In the genomic region with DNA sequence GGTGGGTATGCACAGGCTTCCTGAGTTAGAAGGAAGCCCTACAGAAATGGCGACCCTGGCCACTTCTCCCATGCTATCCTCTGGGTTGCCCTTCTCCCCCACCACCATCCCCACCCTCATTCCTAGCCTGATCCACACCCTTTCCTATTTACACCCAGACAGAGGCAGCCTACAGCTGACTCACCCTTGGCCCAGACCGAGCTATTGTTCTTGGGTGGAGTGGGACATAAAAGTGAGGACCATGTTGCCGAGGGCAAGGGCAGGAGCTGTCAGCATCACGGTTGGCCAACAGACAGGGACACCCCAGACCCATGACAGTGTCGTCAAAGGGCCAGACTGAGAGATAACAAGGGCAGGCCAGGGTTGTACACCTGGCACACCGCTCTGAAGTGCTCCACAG, we compare ENCODE assay signal across 9 mouse cellular contexts. TPM values are rescaled to one million over a fixed set of nuclear protein-coding genes. Genes with fewer than 3 reads are reported as not detected.
DNase-seq lines count a peak whose midpoint lies in the region; ATAC-seq lines count a peak whose summit lies in the region.
"Had no signal": no experiment of that assay in that cellular context is flagged by ENCODE, and none has a peak within 500 bp of the region (broad histone marks: within the 10 kb centered on the region; RNA-seq: fewer than 3 reads in every experiment).

No protein-coding gene starts in this region.

- H3K4me1 ChIP-seq in forebrain, embryonic 11.5 days (replicated peaks; ENCODE audit: control insufficient read depth, insufficient read depth, low read length): peaks cover 36% of the 10 kb centered on the region
- peaks cover 42% of the 10 kb centered on the region for H3K4me1 ChIP-seq in hindbrain, embryonic 14.5 days (replicated peaks; ENCODE audit: control insufficient read depth, insufficient read depth, low read length)
- peaks cover 67% of the 10 kb centered on the region for H3K4me1 ChIP-seq in midbrain, embryonic 10.5 days
- H3K4me1 ChIP-seq in liver, embryonic 12.5 days: 0 out of 2 replicates have a peak, but pooled peaks cover 7% of the 10 kb centered on the region
- peaks cover 7% of the 10 kb centered on the region for H3K4me1 ChIP-seq in limb, embryonic 10.5 days

- WGBS in forebrain, embryonic 11.5 days: 65% methylated on average over 6 of the region's 6 CpGs
- 25% methylated on average over 6 of the region's 6 CpGs for WGBS in hindbrain, embryonic 14.5 days
- 71% methylated on average over 6 of the region's 6 CpGs for whole genome bisulfite sequencing in midbrain, embryonic 10.5 days
- 40% methylated on average over 6 of the region's 6 CpGs for WGBS in liver, embryonic 12.5 days (ENCODE audit: insufficient replicate concordance)
- 80% methylated on average over 6 of the region's 6 CpGs for WGBS in limb, embryonic 10.5 days

- H3K27me3 ChIP-seq in forebrain, embryonic 11.5 days (ENCODE audit: control insufficient read depth, insufficient read depth, low read length): no peaks in the 10 kb centered on the region
- H3K27me3 ChIP-seq in hindbrain, embryonic 14.5 days (ENCODE audit: control insufficient read depth, insufficient read depth, low read length): no peaks in the 10 kb centered on the region
- H3K27me3 ChIP-seq in midbrain, embryonic 10.5 days (ENCODE audit: low read depth, poor library complexity, severe bottlenecking): no peaks in the 10 kb centered on the region
- H3K27me3 ChIP-seq in liver, embryonic 12.5 days (replicated peaks): peaks cover 17% of the 10 kb centered on the region
- peaks cover 33% of the 10 kb centered on the region for H3K27me3 ChIP-seq in limb, embryonic 10.5 days (ENCODE audit: low read depth, poor library complexity, severe bottlenecking)

- no peaks in the 10 kb centered on the region for H3K9me3 ChIP-seq in forebrain, embryonic 11.5 days (ENCODE audit: control insufficient read depth, low read length)
- no peaks in the 10 kb centered on the region for H3K9me3 ChIP-seq in hindbrain, embryonic 14.5 days (ENCODE audit: control insufficient read depth, low read length)
- H3K9me3 ChIP-seq in midbrain, embryonic 10.5 days (replicated peaks): no peaks in the 10 kb centered on the region; the same call in 1 of the 2 replicates
- no peaks in the 10 kb centered on the region for H3K9me3 ChIP-seq in liver, embryonic 12.5 days (replicated peaks)
- no peaks in the 10 kb centered on the region for H3K9me3 ChIP-seq in limb, embryonic 10.5 days (replicated peaks)

- ATAC-seq in forebrain, embryonic 11.5 days (replicated peaks; ENCODE audit: low FRiP score): no peak
- ATAC-seq in hindbrain, embryonic 14.5 days (ENCODE audit: low FRiP score): no peak
- no peak for ATAC-seq in megakaryocyte progenitor cell, adult 5-6 weeks (replicated peaks; ENCODE audit: poor library complexity)
- no peak for ATAC-seq in liver, embryonic 12.5 days
- ATAC-seq in granulocyte monocyte progenitor cell, adult 5-6 weeks (replicated peaks; ENCODE audit: poor library complexity, severe bottlenecking): no peak

- H3K4me3 ChIP-seq in forebrain, embryonic 11.5 days (ENCODE audit: low read depth, low read length): no peak overlapping the region
- H3K4me3 ChIP-seq in hindbrain, embryonic 14.5 days (replicated peaks; ENCODE audit: low read length): no peak overlapping the region
- H3K4me3 ChIP-seq in midbrain, embryonic 10.5 days: no peak overlapping the region
- no peak overlapping the region for H3K4me3 ChIP-seq in liver, embryonic 12.5 days
- H3K4me3 ChIP-seq in limb, embryonic 10.5 days: no peak overlapping the region

- no peak overlapping the region for H3K4me2 ChIP-seq in forebrain, embryonic 11.5 days (ENCODE audit: low read depth, low read length, severe bottlenecking)
- H3K4me2 ChIP-seq in hindbrain, embryonic 14.5 days (replicated peaks): no peak overlapping the region
- no peak overlapping the region for H3K4me2 ChIP-seq in liver, embryonic 12.5 days

- H3K9ac ChIP-seq in forebrain, embryonic 11.5 days (ENCODE audit: low read length): no peak overlapping the region; the same call in 1 of the 2 replicates
- H3K9ac ChIP-seq in hindbrain, embryonic 14.5 days: no peak overlapping the region
- H3K9ac ChIP-seq in liver, embryonic 12.5 days: no peak overlapping the region

- H3K36me3 ChIP-seq in forebrain, embryonic 11.5 days (ENCODE audit: control insufficient read depth, insufficient read depth, low read length): peaks cover 4% of the 10 kb centered on the region; the same call in 1 of the 2 replicates
- peaks cover 60% of the 10 kb centered on the region for H3K36me3 ChIP-seq in hindbrain, embryonic 14.5 days (replicated peaks; ENCODE audit: control insufficient read depth, insufficient read depth)
- H3K36me3 ChIP-seq in midbrain, embryonic 10.5 days: peaks cover 58% of the 10 kb centered on the region
- H3K36me3 ChIP-seq in liver, embryonic 12.5 days: no peaks in the 10 kb centered on the region
- no peaks in the 10 kb centered on the region for H3K36me3 ChIP-seq in limb, embryonic 10.5 days

- DNase-seq in MN1 (ENCODE audit: low spot score): peak; percentile 40
- no peak for DNase-seq in forebrain, embryonic 11.5 days (ENCODE audit: low spot score)
- DNase-seq in hindbrain, embryonic 14.5 days (ENCODE audit: low spot score): no peak
- no peak for DNase-seq in midbrain, embryonic 10.5 days (ENCODE audit: low spot score)
- DNase-seq in limb, embryonic 10.5 days (ENCODE audit: low spot score): no peak

- peak overlapping the region; percentile 95 for H3K27ac ChIP-seq in forebrain, embryonic 11.5 days (ENCODE audit: low read depth, low read length)
- H3K27ac ChIP-seq in hindbrain, embryonic 14.5 days: peak overlapping the region; percentile 91
- peak overlapping the region; percentile 90 for H3K27ac ChIP-seq in midbrain, embryonic 10.5 days (replicated peaks)
- no peak overlapping the region for H3K27ac ChIP-seq in liver, embryonic 12.5 days
- no peak overlapping the region for H3K27ac ChIP-seq in limb, embryonic 10.5 days

RNA-seq across cellular contexts. Expression of gene Nova2, which starts 22.5 kb away (rescaled TPM):
- 6.9 and 8.3 TPM in 2 replicates for polyA plus RNA-seq in forebrain, embryonic 11.5 days (2014; fragmentation: Nextera tagmentation; extraction: Ambion mirVana)
- 15.4 and 16.3 TPM in 2 replicates for polyA plus RNA-seq in hindbrain, embryonic 14.5 days (2014; fragmentation: Nextera tagmentation; extraction: Ambion mirVana)
- 3.9 and 6.2 TPM in 2 replicates for polyA plus RNA-seq in midbrain, embryonic 10.5 days (2016; fragmentation: Nextera tagmentation; extraction: Ambion mirVana)
- not detected in 2 replicates for total RNA-seq in megakaryocyte progenitor cell, adult 5-6 weeks (2015)
- not detected in 2 replicates for total RNA-seq in megakaryocyte progenitor cell, adult 5-6 weeks (2017)
- polyA plus RNA-seq in liver, embryonic 12.5 days (2016; fragmentation: Nextera tagmentation; extraction: Ambion mirVana): 0.13 and 0.16 TPM in 2 replicates
- polyA plus RNA-seq in limb, embryonic 10.5 days (2016; fragmentation: Nextera tagmentation; extraction: Ambion mirVana): 0.23 and 0.28 TPM in 2 replicates
- total RNA-seq in granulocyte monocyte progenitor cell, adult 5-6 weeks (2014; fragmentation: Nextera tagmentation): not detected in 2 replicates
- not detected in 2 replicates for total RNA-seq in granulocyte monocyte progenitor cell, adult 5-6 weeks (2017)

RNA-seq across cellular contexts. Expression of gene Ccdc61, which starts 37.9 kb away (rescaled TPM):
- 32.2 and 32.6 TPM in 2 replicates for polyA plus RNA-seq in forebrain, embryonic 11.5 days (2014; fragmentation: Nextera tagmentation; extraction: Ambion mirVana)
- polyA plus RNA-seq in hindbrain, embryonic 14.5 days (2014; fragmentation: Nextera tagmentation; extraction: Ambion mirVana): 23.9 and 24.0 TPM in 2 replicates
- 38.5 and 38.7 TPM in 2 replicates for polyA plus RNA-seq in midbrain, embryonic 10.5 days (2016; fragmentation: Nextera tagmentation; extraction: Ambion mirVana)
- total RNA-seq in megakaryocyte progenitor cell, adult 5-6 weeks (2015): 11.9 and 14.1 TPM in 2 replicates
- 11.3 and 17.0 TPM in 2 replicates for total RNA-seq in megakaryocyte progenitor cell, adult 5-6 weeks (2017)
- 16.8 and 18.3 TPM in 2 replicates for polyA plus RNA-seq in liver, embryonic 12.5 days (2016; fragmentation: Nextera tagmentation; extraction: Ambion mirVana)
- 34.1 and 37.6 TPM in 2 replicates for polyA plus RNA-seq in limb, embryonic 10.5 days (2016; fragmentation: Nextera tagmentation; extraction: Ambion mirVana)
- total RNA-seq in granulocyte monocyte progenitor cell, adult 5-6 weeks (2014; fragmentation: Nextera tagmentation): 34.6 and 45.4 TPM in 2 replicates
- total RNA-seq in granulocyte monocyte progenitor cell, adult 5-6 weeks (2017): 11.4 and 12.1 TPM in 2 replicates

RNA-seq across cellular contexts. Expression of gene Nanos2, which starts 39.0 kb away (rescaled TPM):
- not detected in 2 replicates for polyA plus RNA-seq in forebrain, embryonic 11.5 days (2014; fragmentation: Nextera tagmentation; extraction: Ambion mirVana)
- polyA plus RNA-seq in hindbrain, embryonic 14.5 days (2014; fragmentation: Nextera tagmentation; extraction: Ambion mirVana): 0.52 and 0.69 TPM in 2 replicates
- 0.07 and 0.16 TPM in 2 replicates for polyA plus RNA-seq in midbrain, embryonic 10.5 days (2016; fragmentation: Nextera tagmentation; extraction: Ambion mirVana)
- total RNA-seq in megakaryocyte progenitor cell, adult 5-6 weeks (2015): not detected in 2 replicates
- not detected in 2 replicates for total RNA-seq in megakaryocyte progenitor cell, adult 5-6 weeks (2017)
- polyA plus RNA-seq in liver, embryonic 12.5 days (2016; fragmentation: Nextera tagmentation; extraction: Ambion mirVana): not detected in 2 replicates
- not detected in 2 replicates for polyA plus RNA-seq in limb, embryonic 10.5 days (2016; fragmentation: Nextera tagmentation; extraction: Ambion mirVana)
- not detected in 2 replicates for total RNA-seq in granulocyte monocyte progenitor cell, adult 5-6 weeks (2014; fragmentation: Nextera tagmentation)
- not detected in 2 replicates for total RNA-seq in granulocyte monocyte progenitor cell, adult 5-6 weeks (2017)
- total RNA-seq: hematopoietic stem cell, adult 5-6 weeks had no signal

RNA-seq across cellular contexts. Expression of gene Mypop, which starts 42.9 kb away (rescaled TPM):
- 4.6 and 4.7 TPM in 2 replicates for polyA plus RNA-seq in forebrain, embryonic 11.5 days (2014; fragmentation: Nextera tagmentation; extraction: Ambion mirVana)
- polyA plus RNA-seq in hindbrain, embryonic 14.5 days (2014; fragmentation: Nextera tagmentation; extraction: Ambion mirVana): 6.7 and 7.4 TPM in 2 replicates
- polyA plus RNA-seq in midbrain, embryonic 10.5 days (2016; fragmentation: Nextera tagmentation; extraction: Ambion mirVana): 4.0 and 4.1 TPM in 2 replicates
- 0.17 TPM in 1 of 2 replicates, not detected in the other for total RNA-seq in megakaryocyte progenitor cell, adult 5-6 weeks (2015)
- total RNA-seq in megakaryocyte progenitor cell, adult 5-6 weeks (2017): not detected in 2 replicates
- polyA plus RNA-seq in liver, embryonic 12.5 days (2016; fragmentation: Nextera tagmentation; extraction: Ambion mirVana): 1.3 and 1.7 TPM in 2 replicates
- 3.4 and 4.0 TPM in 2 replicates for polyA plus RNA-seq in limb, embryonic 10.5 days (2016; fragmentation: Nextera tagmentation; extraction: Ambion mirVana)
- total RNA-seq in granulocyte monocyte progenitor cell, adult 5-6 weeks (2014; fragmentation: Nextera tagmentation): not detected in 2 replicates
- 0.82 TPM in 1 of 2 replicates, not detected in the other for total RNA-seq in granulocyte monocyte progenitor cell, adult 5-6 weeks (2017)

RNA-seq across cellular contexts. Expression of gene Irf2bp1, which starts 55.7 kb away (rescaled TPM):
- polyA plus RNA-seq in forebrain, embryonic 11.5 days (2014; fragmentation: Nextera tagmentation; extraction: Ambion mirVana): 31.6 and 39.4 TPM in 2 replicates
- 32.4 and 38.1 TPM in 2 replicates for polyA plus RNA-seq in hindbrain, embryonic 14.5 days (2014; fragmentation: Nextera tagmentation; extraction: Ambion mirVana)
- 21.4 and 23.5 TPM in 2 replicates for polyA plus RNA-seq in midbrain, embryonic 10.5 days (2016; fragmentation: Nextera tagmentation; extraction: Ambion mirVana)
- total RNA-seq in megakaryocyte progenitor cell, adult 5-6 weeks (2015): 16.4 and 16.8 TPM in 2 replicates
- total RNA-seq in megakaryocyte progenitor cell, adult 5-6 weeks (2017): 12.5 and 13.1 TPM in 2 replicates
- polyA plus RNA-seq in liver, embryonic 12.5 days (2016; fragmentation: Nextera tagmentation; extraction: Ambion mirVana): 20.1 and 22.3 TPM in 2 replicates
- polyA plus RNA-seq in limb, embryonic 10.5 days (2016; fragmentation: Nextera tagmentation; extraction: Ambion mirVana): 30.8 and 34.4 TPM in 2 replicates
- 14.5 and 24.3 TPM in 2 replicates for total RNA-seq in granulocyte monocyte progenitor cell, adult 5-6 weeks (2014; fragmentation: Nextera tagmentation)
- total RNA-seq in granulocyte monocyte progenitor cell, adult 5-6 weeks (2017): 8.4 and 17.5 TPM in 2 replicates

Comparison
In these comparisons a context has a peak if more than half of its experiments do, and no peak if none do; other contexts are left out.
1. H3K27ac ChIP-seq: peak in forebrain, embryonic 11.5 days (single experiment), hindbrain, embryonic 14.5 days (single experiment) and midbrain, embryonic 10.5 days (single experiment); none in liver, embryonic 12.5 days (single experiment) and limb, embryonic 10.5 days (single experiment).